Mouse (Mus musculus) MEL (cell line): Measurements from ENCODE around the gene Gga1. TPM values are rescaled to one million over a fixed set of nuclear protein-coding genes. Genes with fewer than 3 reads are reported as not detected.

ENCODE experiments used
- DNase-seq: peaks from one replicate; pipeline ENCODE4 v3.0.0; 2011; ENCODE audit warnings: low read depth, low spot score
- H3K27ac ChIP-seq: 2 replicates; pipeline ENCODE4 v1.5.1; 2012; ENCODE audit warnings: low read depth, mild to moderate bottlenecking, control low read depth, low read length, moderate library complexity; ENCODE audit not compliant: control insufficient read depth
- H3K27me3 ChIP-seq, 2 experiments: fragments of 150-350 bp in 1 of 2; sonication (generic) in 1 of 2; 2 replicates each; pipeline ENCODE4 v1.6.1; 2012; ENCODE audit warnings: low read length in 2 of 2, mild to moderate bottlenecking in 2 of 2, improper control_type of control experiment in 1 of 2, moderate library complexity in 1 of 2; ENCODE audit not compliant: insufficient read depth in 2 of 2, control insufficient read depth in 1 of 2
- H3K36me3 ChIP-seq, 2 experiments: 2 replicates each; pipeline ENCODE4 v1.6.1; 2012 to 2014; ENCODE audit warnings: low read length in 2 of 2, improper control_type of control experiment in 1 of 2, inconsistent platforms in 1 of 2, mild to moderate bottlenecking in 1 of 2; ENCODE audit not compliant: insufficient read depth in 2 of 2, control insufficient read depth in 1 of 2
- H3K4me1 ChIP-seq, 2 experiments: fragments of 150-350 bp in 1 of 2; sonication (generic) in 1 of 2; 2 replicates each; pipeline ENCODE4 v1.6.1; 2012; ENCODE audit warnings: low read length in 2 of 2, improper control_type of control experiment in 1 of 2, mild to moderate bottlenecking in 1 of 2; ENCODE audit not compliant: insufficient read depth in 2 of 2, control insufficient read depth in 1 of 2
- H3K4me3 ChIP-seq, 2 experiments: fragments of 150-350 bp in 1 of 2; sonication (generic) in 1 of 2; 2 replicates each; pipeline ENCODE4 v1.5.1; 2012; ENCODE audit warnings: low read depth in 2 of 2, low read length in 2 of 2, mild to moderate bottlenecking in 2 of 2, moderate library complexity in 2 of 2, control low read depth in 1 of 2, improper control_type of control experiment in 1 of 2; ENCODE audit not compliant: control insufficient read depth in 1 of 2, insufficient read depth in 1 of 2
- H3K79me2 ChIP-seq: 2 replicates; pipeline ENCODE4 v1.6.1; 2012; ENCODE audit warnings: mild to moderate bottlenecking, low read length, moderate library complexity; ENCODE audit not compliant: control insufficient read depth, poor library complexity, insufficient read depth
- H3K9ac ChIP-seq: 2 replicates; pipeline ENCODE4 v1.6.1; 2012; ENCODE audit warnings: low read depth, mild to moderate bottlenecking, control low read depth, low read length, moderate library complexity; ENCODE audit not compliant: control insufficient read depth, poor library complexity, severe bottlenecking
- H3K9me3 ChIP-seq: fragments of 150-350 bp; sonication (generic); replicated peaks from 2 replicates; pipeline ENCODE4 v1.6.1; 2012; ENCODE audit warnings: mild to moderate bottlenecking, low read length, improper control_type of control experiment, moderate library complexity; ENCODE audit not compliant: insufficient read depth
- BHLHE40 ChIP-seq: IDR thresholded peaks from 2 replicates; pipeline ENCODE4 v1.6.1; 2012; ENCODE audit warnings: low read depth, mild to moderate bottlenecking, inconsistent platforms, low read length, improper control_type of control experiment, borderline replicate concordance
- CHD1 ChIP-seq: IDR thresholded peaks from 2 replicates; pipeline ENCODE4 v1.6.1; 2012; ENCODE audit warnings: low read depth, mild to moderate bottlenecking, inconsistent platforms, low read length, improper control_type of control experiment
- CHD2 ChIP-seq: IDR thresholded peaks from 2 replicates; pipeline ENCODE4 v1.6.1; 2011; ENCODE audit warnings: low read length, improper control_type of control experiment
- CTCF ChIP-seq, 3 experiments: IDR thresholded peaks in 2 of 3; conservative IDR thresholded peaks in 1 of 3; 2 replicates each; pipeline ENCODE4 v1.5.1; 2011 to 2012; ENCODE audit warnings: low read length in 3 of 3, low read depth in 2 of 3, mild to moderate bottlenecking in 2 of 3, improper control_type of control experiment in 1 of 3, inconsistent platforms in 1 of 3, mixed read lengths in 1 of 3, moderate library complexity in 1 of 3; ENCODE audit not compliant: control insufficient read depth in 1 of 3, insufficient read depth in 1 of 3, poor library complexity in 1 of 3, severe bottlenecking in 1 of 3
- E2F4 ChIP-seq: IDR thresholded peaks from 2 replicates; pipeline ENCODE4 v1.6.1; 2011; ENCODE audit warnings: low read depth, low read length, improper control_type of control experiment, borderline replicate concordance
- ELF1 ChIP-seq: IDR thresholded peaks from 2 replicates; pipeline ENCODE4 v1.6.1; 2014; ENCODE audit warnings: low read depth, mild to moderate bottlenecking, inconsistent platforms, low read length, improper control_type of control experiment, moderate library complexity
- EP300 ChIP-seq, 2 experiments: IDR thresholded peaks; 2 replicates each; pipeline ENCODE4 v1.6.1; 2011; ENCODE audit warnings: improper control_type of control experiment in 2 of 2, low read length in 2 of 2, low read depth in 1 of 2, mild to moderate bottlenecking in 1 of 2
- ETS1 ChIP-seq: IDR thresholded peaks from 2 replicates; pipeline ENCODE4 v1.6.1; 2012; ENCODE audit warnings: low read depth, mild to moderate bottlenecking, inconsistent platforms, low read length, improper control_type of control experiment, moderate library complexity
- GABPA ChIP-seq: IDR thresholded peaks from 2 replicates; pipeline ENCODE4 v1.6.1; 2012; ENCODE audit warnings: low read depth, mild to moderate bottlenecking, inconsistent platforms, low read length, improper control_type of control experiment, moderate library complexity
- GATA1 ChIP-seq: IDR thresholded peaks from 2 replicates; pipeline ENCODE4 v1.6.1; 2011; ENCODE audit warnings: low read depth, low read length, improper control_type of control experiment
- HCFC1 ChIP-seq: IDR thresholded peaks from 2 replicates; pipeline ENCODE4 v1.6.1; 2012; ENCODE audit warnings: low read depth, mild to moderate bottlenecking, inconsistent platforms, low read length, improper control_type of control experiment, moderate library complexity
- JUND ChIP-seq: IDR thresholded peaks from 2 replicates; pipeline ENCODE4 v1.6.1; 2011; ENCODE audit warnings: low read depth, mild to moderate bottlenecking, improper control_type of control experiment, low read length
- KAT2A ChIP-seq: conservative IDR thresholded peaks from 2 replicates; pipeline ENCODE4 v1.6.1; 2012; ENCODE audit warnings: low read depth, low read length, improper control_type of control experiment, inconsistent platforms
- MAFK ChIP-seq: IDR thresholded peaks from 2 replicates; pipeline ENCODE4 v1.6.1; 2011; ENCODE audit warnings: low read depth, mild to moderate bottlenecking, low read length, improper control_type of control experiment, borderline replicate concordance
- MAX ChIP-seq: IDR thresholded peaks from 2 replicates; pipeline ENCODE4 v1.6.1; 2011; ENCODE audit warnings: low read length, improper control_type of control experiment
- MAZ ChIP-seq: IDR thresholded peaks from 2 replicates; pipeline ENCODE4 v1.6.1; 2012; ENCODE audit warnings: low read depth, mild to moderate bottlenecking, inconsistent platforms, low read length, improper control_type of control experiment
- MXI1 ChIP-seq: IDR thresholded peaks from 2 replicates; pipeline ENCODE4 v1.6.1; 2011; ENCODE audit warnings: mild to moderate bottlenecking, low read depth, low read length, improper control_type of control experiment
- MYB ChIP-seq: IDR thresholded peaks from 2 replicates; pipeline ENCODE4 v1.6.1; 2011; ENCODE audit warnings: mild to moderate bottlenecking, low read depth, low read length, improper control_type of control experiment
- MYC ChIP-seq: IDR thresholded peaks from 2 replicates; pipeline ENCODE4 v1.6.1; 2011; ENCODE audit warnings: low read depth, mild to moderate bottlenecking, low read length, improper control_type of control experiment, moderate library complexity
- NELFE ChIP-seq: IDR thresholded peaks from 2 replicates; pipeline ENCODE4 v1.6.1; 2011; ENCODE audit warnings: low read depth, low read length, improper control_type of control experiment
- NRF1 ChIP-seq: IDR thresholded peaks from 2 replicates; pipeline ENCODE4 v1.6.1; 2014; ENCODE audit warnings: low read depth, mild to moderate bottlenecking, inconsistent platforms, low read length, improper control_type of control experiment, moderate library complexity; ENCODE audit not compliant: poor library complexity, insufficient read depth, severe bottlenecking
- POLR2A ChIP-seq, 2 experiments: IDR thresholded peaks; 2 replicates each; pipeline ENCODE4 v1.6.1; 2011 to 2012; ENCODE audit warnings: low read length in 2 of 2, mild to moderate bottlenecking in 2 of 2, control low read depth in 1 of 2, improper control_type of control experiment in 1 of 2, low read depth in 1 of 2, moderate library complexity in 1 of 2; ENCODE audit not compliant: control insufficient read depth in 1 of 2, insufficient read depth in 1 of 2, poor library complexity in 1 of 2
- POLR2AphosphoS2 ChIP-seq: IDR thresholded peaks from 2 replicates; pipeline ENCODE4 v1.6.1; 2011; ENCODE audit warnings: low read length, improper control_type of control experiment
- POLR2AphosphoS5 ChIP-seq: IDR thresholded peaks from 2 replicates; pipeline ENCODE4 v1.6.1; 2012; ENCODE audit warnings: low read depth, borderline replicate concordance, mild to moderate bottlenecking, inconsistent platforms, low read length, moderate library complexity, mixed read lengths
- RAD21 ChIP-seq: IDR thresholded peaks from 2 replicates; pipeline ENCODE4 v1.6.1; 2011; ENCODE audit warnings: mild to moderate bottlenecking, low read depth, low read length, improper control_type of control experiment
- RCOR1 ChIP-seq: IDR thresholded peaks from 2 replicates; pipeline ENCODE4 v1.6.1; 2012; ENCODE audit warnings: low read depth, mild to moderate bottlenecking, inconsistent platforms, low read length, improper control_type of control experiment
- SIN3A ChIP-seq: IDR thresholded peaks from 2 replicates; pipeline ENCODE4 v1.6.1; 2012; ENCODE audit warnings: low read length, improper control_type of control experiment, inconsistent platforms
- SMC3 ChIP-seq: IDR thresholded peaks from 2 replicates; pipeline ENCODE4 v1.6.1; 2011; ENCODE audit warnings: low read depth, low read length, improper control_type of control experiment
- TAL1 ChIP-seq: IDR thresholded peaks from 2 replicates; pipeline ENCODE4 v1.6.1; 2012; ENCODE audit warnings: mild to moderate bottlenecking, inconsistent platforms, low read length, moderate library complexity, mixed read lengths
- TBP ChIP-seq: IDR thresholded peaks from 2 replicates; pipeline ENCODE4 v1.8.0; 2011; ENCODE audit warnings: low read depth, low read length, improper control_type of control experiment
- TCF12 ChIP-seq: IDR thresholded peaks from 2 replicates; pipeline ENCODE4 v1.6.1; 2014; ENCODE audit warnings: low read depth, mild to moderate bottlenecking, inconsistent platforms, low read length, improper control_type of control experiment, moderate library complexity
- UBTF ChIP-seq: IDR thresholded peaks from 2 replicates; pipeline ENCODE4 v1.6.1; 2012; ENCODE audit warnings: low read depth, mild to moderate bottlenecking, inconsistent platforms, low read length, improper control_type of control experiment, moderate library complexity, borderline replicate concordance; ENCODE audit not compliant: insufficient read depth
- USF1 ChIP-seq: IDR thresholded peaks from 2 replicates; pipeline ENCODE4 v1.6.1; 2014; ENCODE audit warnings: low read depth, mild to moderate bottlenecking, inconsistent platforms, low read length, improper control_type of control experiment, moderate library complexity
- USF2 ChIP-seq, 2 experiments: IDR thresholded peaks; 2 replicates each; pipeline ENCODE4 v1.6.1; 2011 to 2012; ENCODE audit warnings: improper control_type of control experiment in 2 of 2, low read length in 2 of 2, borderline replicate concordance in 1 of 2, inconsistent platforms in 1 of 2, low read depth in 1 of 2, mild to moderate bottlenecking in 1 of 2; ENCODE audit not compliant: insufficient read depth in 1 of 2
- ZC3H11A ChIP-seq: IDR thresholded peaks from 2 replicates; pipeline ENCODE4 v1.6.1; 2012; ENCODE audit warnings: low read depth, mild to moderate bottlenecking, inconsistent platforms, low read length, improper control_type of control experiment
- ZKSCAN1 ChIP-seq: IDR thresholded peaks from 2 replicates; pipeline ENCODE4 v1.6.1; 2012; ENCODE audit warnings: low read depth, mild to moderate bottlenecking, inconsistent platforms, low read length, improper control_type of control experiment, moderate library complexity
- ZMIZ1 ChIP-seq: IDR thresholded peaks from 2 replicates; pipeline ENCODE4 v1.6.1; 2012; ENCODE audit warnings: low read depth, mild to moderate bottlenecking, inconsistent platforms, low read length, improper control_type of control experiment, moderate library complexity
- ZNF384 ChIP-seq: IDR thresholded peaks from 2 replicates; pipeline ENCODE4 v1.6.1; 2012; ENCODE audit warnings: low read depth, mild to moderate bottlenecking, inconsistent platforms, low read length, improper control_type of control experiment
- polyA plus RNA-seq, 2 experiments: library from polyadenylated mRNA; stranded (reverse) in 1 of 2; unstranded in 1 of 2; fragments of >175 nt in 1 of 2; fragments of >200 nt in 1 of 2; gene quantifications; 2 replicates each; pipeline versions ENCODE4 v1.2.1 to v1.2.4; 2012; ENCODE audit warnings: low replicate concordance in 2 of 2, low read depth in 1 of 2; ENCODE audit not compliant: insufficient read length in 2 of 2, insufficient read depth in 1 of 2, missing spikeins in 1 of 2
- total RNA-seq: library from RNA; depleted of rRNA; stranded (reverse); fragments of 300-350 nt; gene quantifications from 2 replicates; pipeline ENCODE4 v1.2.3, GENCODE M21; 2012

The Gga1 gene
- total and polyA plus RNA-seq, 3 experiments: 18.2 to 48.1 TPM; not detected in 1

DNA sequence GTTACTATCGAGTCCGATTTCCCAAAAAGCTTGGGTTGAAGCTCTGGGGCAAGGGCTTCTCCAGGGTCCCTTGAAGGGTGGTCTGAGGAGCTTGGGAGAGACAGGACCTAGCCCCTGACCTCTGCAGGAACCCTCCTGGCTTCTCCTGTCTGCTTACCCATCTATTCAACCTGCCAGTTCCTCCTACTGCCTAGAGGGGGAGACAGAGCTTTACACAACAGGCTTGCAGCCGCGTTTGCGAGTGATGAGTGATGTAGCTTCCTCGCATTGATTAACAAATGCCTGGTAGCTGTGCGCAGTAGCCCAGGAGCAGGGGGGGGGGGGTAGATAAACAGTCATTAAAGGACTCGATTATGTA is 38.6 kb downstream of the Gga1 start:
- Histone ChIP-seq H3K36me3 (peaks cover 0 to 13% of the 10 kb centered on the region in 2 experiments; a peak in 2 of 4 replicates), H3K9ac (peak overlapping the region; percentile 37; the same call in 1 of the 2 replicates), H3K9me3 (no peaks in the 10 kb centered on the region), H3K4me1 (peaks cover 4 to 34% of the 10 kb centered on the region in 2 experiments), H3K4me3 (peak overlapping the region; percentile 14 to 21; a peak in 3 of 4 replicates), H3K27ac (no peak overlapping the region), H3K27me3 (no peaks in the 10 kb centered on the region), H3K79me2 (peaks cover 21% of the 10 kb centered on the region)
- DNase-seq: peak; percentile 88
- TF ChIP-seq TBP (no peak), MYC (no peak), MYB (no peak), POLR2AphosphoS2 (no peak), CTCF (IDR thresholded peaks at IDR 0.05 in 2 of 3, conservative IDR thresholded peaks at IDR 0.05 in 1 of 3; ENCODE audit: control insufficient read depth in 1 of 3, insufficient read depth in 1 of 3, low read depth in 2 of 3, low read length in 3 of 3, poor library complexity in 1 of 3, severe bottlenecking in 1 of 3) (peak; percentile 87 to 95 (median 95)), HCFC1 (no peak; the same call in 1 of the 2 replicates), MAX (no peak), NELFE (no peak), UBTF (no peak), POLR2A (IDR thresholded peaks at IDR 0.05; ENCODE audit: control insufficient read depth in 1 of 2, insufficient read depth in 1 of 2, low read depth in 1 of 2, low read length in 2 of 2, poor library complexity in 1 of 2) (no peak), TCF12 (no peak), RCOR1 (no peak), SIN3A (peak; percentile 53), ZKSCAN1 (no peak), ZC3H11A (peak; percentile 88), E2F4 (no peak), CHD2 (no peak), KAT2A (no peak), MXI1 (no peak), NRF1 (peak; percentile 45; the same call in 1 of the 2 replicates), USF2 (IDR thresholded peaks at IDR 0.05; ENCODE audit: borderline replicate concordance in 1 of 2, insufficient read depth in 1 of 2, low read depth in 1 of 2, low read length in 2 of 2) (no peak), ELF1 (no peak), POLR2AphosphoS5 (no peak), BHLHE40 (no peak), RAD21 (peak; percentile 95), JUND (no peak), GABPA (no peak), ETS1 (no peak), MAZ (no peak), USF1 (no peak), CHD1 (no peak), SMC3 (peak; percentile 87), ZNF384 (no peak), GATA1 (no peak), EP300 (IDR thresholded peaks at IDR 0.05; ENCODE audit: low read depth in 1 of 2, low read length in 2 of 2) (no peak), ZMIZ1 (no peak), TAL1 (no peak), MAFK (no peak)
